Mouse (Mus musculus): ENCODE measurements around the gene Zc3h14. TPM values are rescaled to one million over a fixed set of nuclear protein-coding genes. Genes with fewer than 3 reads are reported as not detected.

Gene Zc3h14
- polyA plus RNA-seq, 1 experiment from 2014 or later = 84.2 TPM

- no peak overlapping the region for H3K4me2 ChIP-seq
- H3K27me3 ChIP-seq (replicated peaks) = no peaks in the 10 kb centered on the region; the same call in 1 of the 2 replicates
- no peaks in the 10 kb centered on the region for H3K36me3 ChIP-seq
- 52% methylated on average over 3 of the region's 3 CpGs for WGBS
- ATAC-seq (ENCODE audit: extremely low read depth, insufficient number of reproducible peaks, low FRiP score, low TSS enrichment) = no peak
- no peak overlapping the region for H3K9ac ChIP-seq
- no peak overlapping the region for H3K4me3 ChIP-seq
- peaks cover 31% of the 10 kb centered on the region for H3K4me1 ChIP-seq
- no peaks in the 10 kb centered on the region for H3K9me3 ChIP-seq
- peak overlapping the region; percentile 79 for H3K27ac ChIP-seq (replicated peaks)
These were observed 5.7 kb upstream of the Zc3h14 start for GRCm38 (mm10) chr12:98741011-98741501.

- H3K9me3 ChIP-seq = no peaks in the 10 kb centered on the region
- no peak overlapping the region for H3K4me2 ChIP-seq
- 0 out of 2 replicates have a peak overlapping the region, but pooled peaks have one; percentile 8 for H3K9ac ChIP-seq
- H3K27me3 ChIP-seq (replicated peaks) = no peaks in the 10 kb centered on the region
- peaks cover 5% of the 10 kb centered on the region; the same call in 1 of the 2 replicates for H3K36me3 ChIP-seq
- WGBS = 53% methylated on average over 4 of the region's 4 CpGs
- ATAC-seq (ENCODE audit: extremely low read depth, insufficient number of reproducible peaks, low FRiP score, low TSS enrichment) = no peak
- H3K4me1 ChIP-seq = peaks cover 48% of the 10 kb centered on the region
- H3K27ac ChIP-seq (replicated peaks) = 0 out of 2 replicates have a peak overlapping the region, but pooled peaks have one; percentile 18
- no peak overlapping the region for H3K4me3 ChIP-seq
These were observed 1.1 kb upstream of the Zc3h14 start for GRCm38 (mm10) chr12:98745626-98746025.

- H3K36me3 ChIP-seq = peaks cover 10% of the 10 kb centered on the region
- peak overlapping the region; percentile 59 for H3K4me2 ChIP-seq
- H3K9ac ChIP-seq = 0 out of 2 replicates have a peak overlapping the region, but pooled peaks have one; percentile 8
- ATAC-seq (ENCODE audit: extremely low read depth, insufficient number of reproducible peaks, low FRiP score, low TSS enrichment) = peak; percentile 59; the same call in 1 of the 2 replicates
- H3K4me1 ChIP-seq = peaks cover 47% of the 10 kb centered on the region
- H3K27me3 ChIP-seq (replicated peaks) = no peaks in the 10 kb centered on the region
- 15% methylated on average over 2 of the region's 2 CpGs for WGBS
- no peaks in the 10 kb centered on the region for H3K9me3 ChIP-seq
- H3K27ac ChIP-seq (replicated peaks) = 0 out of 2 replicates have a peak overlapping the region, but pooled peaks have one; percentile 18
- 0 out of 2 replicates have a peak overlapping the region, but pooled peaks have one; percentile 95 for H3K4me3 ChIP-seq
These were observed 633 bp upstream of the Zc3h14 start for GRCm38 (mm10) chr12:98746131-98746530.

- Histone ChIP-seq H3K9ac (peak overlapping the region; percentile 97), H3K4me1 (peaks cover 40% of the 10 kb centered on the region), H3K4me2 (peak overlapping the region; percentile 83), H3K4me3 (peak overlapping the region; percentile 95), H3K36me3 (peaks cover 16% of the 10 kb centered on the region), H3K9me3 (no peaks in the 10 kb centered on the region), H3K27ac (replicated peaks) (peak overlapping the region; percentile 91), H3K27me3 (replicated peaks) (no peaks in the 10 kb centered on the region)
- ATAC-seq (ENCODE audit: extremely low read depth, insufficient number of reproducible peaks, low FRiP score, low TSS enrichment) = no peak
- under 1% methylated on average over 14 of the region's 14 CpGs for WGBS
These were observed 603 bp downstream of the Zc3h14 start for GRCm38 (mm10) chr12:98747380-98747753.

GRCm38 (mm10) chr12:98757636-98758035, 10.9 kb downstream of the Zc3h14 start:
- no peak overlapping the region for H3K9ac ChIP-seq
- H3K4me2 ChIP-seq = no peak overlapping the region
- H3K9me3 ChIP-seq = no peaks in the 10 kb centered on the region
- H3K4me1 ChIP-seq = 0 out of 2 replicates have a peak, but pooled peaks cover 2% of the 10 kb centered on the region
- peaks cover 95% of the 10 kb centered on the region for H3K36me3 ChIP-seq
- no peaks in the 10 kb centered on the region for H3K27me3 ChIP-seq (replicated peaks)
- WGBS = 81% methylated on average over 6 of the region's 6 CpGs
- no peak overlapping the region for H3K4me3 ChIP-seq
- no peak for ATAC-seq (ENCODE audit: extremely low read depth, insufficient number of reproducible peaks, low FRiP score, low TSS enrichment)
- no peak overlapping the region for H3K27ac ChIP-seq (replicated peaks)

GRCm38 (mm10) chr12:98759700-98760099, 12.9 kb downstream of the Zc3h14 start:
- no peak overlapping the region for H3K4me3 ChIP-seq
- H3K9me3 ChIP-seq = no peaks in the 10 kb centered on the region
- no peak overlapping the region for H3K27ac ChIP-seq (replicated peaks)
- no peak overlapping the region for H3K9ac ChIP-seq
- H3K36me3 ChIP-seq = peaks cover 96% of the 10 kb centered on the region
- no peak overlapping the region for H3K4me2 ChIP-seq
- WGBS = 88% methylated on average over 6 of the region's 6 CpGs
- no peaks in the 10 kb centered on the region for H3K27me3 ChIP-seq (replicated peaks)
- H3K4me1 ChIP-seq = 0 out of 2 replicates have a peak, but pooled peaks cover 2% of the 10 kb centered on the region
- ATAC-seq (ENCODE audit: extremely low read depth, insufficient number of reproducible peaks, low FRiP score, low TSS enrichment) = no peak

- ATAC-seq (ENCODE audit: extremely low read depth, insufficient number of reproducible peaks, low FRiP score, low TSS enrichment) = no peak
- Histone ChIP-seq H3K27me3 (replicated peaks) (no peaks in the 10 kb centered on the region), H3K36me3 (peaks cover 97% of the 10 kb centered on the region), H3K4me2 (no peak overlapping the region), H3K9ac (no peak overlapping the region), H3K4me1 (no peaks in the 10 kb centered on the region), H3K9me3 (no peaks in the 10 kb centered on the region), H3K27ac (replicated peaks) (no peak overlapping the region), H3K4me3 (no peak overlapping the region)
- 81% methylated on average over 2 of the region's 2 CpGs for WGBS
These were observed 19.5 kb downstream of the Zc3h14 start for GRCm38 (mm10) chr12:98766241-98766640.

- H3K9me3 ChIP-seq = no peaks in the 10 kb centered on the region; the same call in 1 of the 2 replicates
- H3K27me3 ChIP-seq (replicated peaks) = no peaks in the 10 kb centered on the region
- H3K36me3 ChIP-seq = peaks cover 90% of the 10 kb centered on the region
- H3K27ac ChIP-seq (replicated peaks) = no peak overlapping the region
- no peak overlapping the region for H3K4me3 ChIP-seq
- H3K4me2 ChIP-seq = no peak overlapping the region
- no peaks in the 10 kb centered on the region for H3K4me1 ChIP-seq
- no peak overlapping the region for H3K9ac ChIP-seq
- no peak for ATAC-seq (ENCODE audit: extremely low read depth, insufficient number of reproducible peaks, low FRiP score, low TSS enrichment)
- 73% methylated on average over 3 of the region's 3 CpGs for WGBS
These were observed 30.7 kb downstream of the Zc3h14 start for GRCm38 (mm10) chr12:98777509-98777908.

GRCm38 (mm10) chr12:98779148-98779547, 32.4 kb downstream of the Zc3h14 start:
- no peak overlapping the region for H3K9ac ChIP-seq
- ATAC-seq (ENCODE audit: extremely low read depth, insufficient number of reproducible peaks, low FRiP score, low TSS enrichment) = no peak
- WGBS = 70% methylated on average over 4 of the region's 4 CpGs
- H3K27me3 ChIP-seq (replicated peaks) = no peaks in the 10 kb centered on the region
- H3K36me3 ChIP-seq = peaks cover 92% of the 10 kb centered on the region
- H3K9me3 ChIP-seq = no peaks in the 10 kb centered on the region; the same call in 1 of the 2 replicates
- H3K27ac ChIP-seq (replicated peaks) = no peak overlapping the region
- no peak overlapping the region for H3K4me3 ChIP-seq
- H3K4me2 ChIP-seq = no peak overlapping the region
- H3K4me1 ChIP-seq = no peaks in the 10 kb centered on the region

- Histone ChIP-seq H3K4me3 (no peak overlapping the region), H3K27ac (replicated peaks) (no peak overlapping the region), H3K9ac (no peak overlapping the region), H3K4me1 (no peaks in the 10 kb centered on the region), H3K4me2 (no peak overlapping the region), H3K9me3 (no peaks in the 10 kb centered on the region; the same call in 1 of the 2 replicates), H3K36me3 (peaks cover 90% of the 10 kb centered on the region), H3K27me3 (replicated peaks) (no peaks in the 10 kb centered on the region)
- no peak for ATAC-seq (ENCODE audit: extremely low read depth, insufficient number of reproducible peaks, low FRiP score, low TSS enrichment)
- WGBS = 95% methylated on average over 1 of the region's 1 CpGs
These were observed 37.5 kb downstream of the Zc3h14 start for GRCm38 (mm10) chr12:98784251-98784650.

GRCm38 (mm10) chr12:98795731-98796318, 49.1 kb downstream of the Zc3h14 start:
- Histone ChIP-seq H3K9ac (no peak overlapping the region), H3K27me3 (replicated peaks) (no peaks in the 10 kb centered on the region), H3K9me3 (no peaks in the 10 kb centered on the region), H3K27ac (replicated peaks) (no peak overlapping the region), H3K4me3 (no peak overlapping the region), H3K4me2 (no peak overlapping the region), H3K4me1 (no peaks in the 10 kb centered on the region), H3K36me3 (peaks cover 87% of the 10 kb centered on the region)
- WGBS = 92% methylated on average over 3 of the region's 3 CpGs
- ATAC-seq (ENCODE audit: extremely low read depth, insufficient number of reproducible peaks, low FRiP score, low TSS enrichment) = no peak

GRCm38 (mm10) chr12:98800334-98800733, 53.6 kb downstream of the Zc3h14 start:
- peaks cover 58% of the 10 kb centered on the region for H3K36me3 ChIP-seq
- no peaks in the 10 kb centered on the region for H3K9me3 ChIP-seq
- peaks cover 7% of the 10 kb centered on the region; the same call in 1 of the 2 replicates for H3K4me1 ChIP-seq
- no peaks in the 10 kb centered on the region for H3K27me3 ChIP-seq (replicated peaks)
- H3K4me2 ChIP-seq = no peak overlapping the region
- H3K9ac ChIP-seq = no peak overlapping the region
- WGBS = 61% methylated on average over 5 of the region's 5 CpGs
- no peak overlapping the region for H3K4me3 ChIP-seq
- no peak overlapping the region for H3K27ac ChIP-seq (replicated peaks)
- no peak for ATAC-seq (ENCODE audit: extremely low read depth, insufficient number of reproducible peaks, low FRiP score, low TSS enrichment)

Data from heart, embryonic 13.5 days (tissue).